Mouse (Mus musculus): ENCODE measurements around the gene Spink8.
"Not testable (repeated sequence)": the region's sequence is repeated elsewhere in the genome, so short reads cannot be mapped to it uniquely, and the experiment has no call there.

The Spink8 gene

GRCm38 (mm10) chr9:109811980-109812379 is at the start of gene Spink8:
Spink8 (plus strand) TSS chr9:109812280.
- no peak for DNase-seq (ENCODE audit: low read depth)

- not testable (repeated sequence) for DNase-seq (ENCODE audit: low read depth)
These were observed 45.2 kb upstream of the Spink8 start for GRCm38 (mm10) chr9:109766841-109767240.

- DNase-seq (ENCODE audit: low read depth) = not testable (repeated sequence)
These were observed 21.5 kb upstream of the Spink8 start, which contains the start of gene Fbxw27 for GRCm38 (mm10) chr9:109790570-109790969. Fbxw27 (minus strand) TSS chr9:109790670.

- no peak for DNase-seq (ENCODE audit: low read depth)
These were observed 16.9 kb upstream of the Spink8 start for GRCm38 (mm10) chr9:109795221-109795620.

- DNase-seq (ENCODE audit: low read depth) = no peak
These were observed 16.3 kb upstream of the Spink8 start for GRCm38 (mm10) chr9:109795811-109796210.

GRCm38 (mm10) chr9:109798051-109798450 is 14.0 kb upstream of the Spink8 start:
- no peak for DNase-seq (ENCODE audit: low read depth)

- not testable (repeated sequence) for DNase-seq (ENCODE audit: low read depth)
These were observed 6.5 kb upstream of the Spink8 start for GRCm38 (mm10) chr9:109805596-109805995.

GRCm38 (mm10) chr9:109806260-109806659 is 5.8 kb upstream of the Spink8 start:
- no peak for DNase-seq (ENCODE audit: low read depth)

GRCm38 (mm10) chr9:109806695-109807293 is 5.3 kb upstream of the Spink8 start:
- no peak for DNase-seq (ENCODE audit: low read depth)

- no peak for DNase-seq (ENCODE audit: low read depth)
These were observed 4.2 kb upstream of the Spink8 start for GRCm38 (mm10) chr9:109807898-109808297.

GRCm38 (mm10) chr9:109813424-109813823 is 1.3 kb downstream of the Spink8 start:
- no peak for DNase-seq (ENCODE audit: low read depth)

- DNase-seq (ENCODE audit: low read depth) = no peak
These were observed 4.3 kb downstream of the Spink8 start for GRCm38 (mm10) chr9:109816341-109816740.

- DNase-seq (ENCODE audit: low read depth) = no peak
These were observed 13.7 kb downstream of the Spink8 start for GRCm38 (mm10) chr9:109825739-109826138.

GRCm38 (mm10) chr9:109826181-109826580 is 14.1 kb downstream of the Spink8 start:
- no peak for DNase-seq (ENCODE audit: low read depth)

- DNase-seq (ENCODE audit: low read depth) = peak; percentile 65
These were observed 20.5 kb downstream of the Spink8 start, which contains the start of gene Nme6 for GRCm38 (mm10) chr9:109832391-109833087. Nme6 (plus strand) TSS chr9:109832749.

- no peak for DNase-seq (ENCODE audit: low read depth)
These were observed 21.0 kb downstream of the Spink8 start for GRCm38 (mm10) chr9:109833088-109833412.

GRCm38 (mm10) chr9:109849312-109849758 is 37.3 kb downstream of the Spink8 start, which contains the start of gene Camp:
Camp (minus strand) TSS chr9:109849617.
- peak; percentile 76 for DNase-seq (ENCODE audit: low read depth)

GRCm38 (mm10) chr9:109850099-109850498 is 38.0 kb downstream of the Spink8 start:
- DNase-seq (ENCODE audit: low read depth) = peak; percentile 31

GRCm38 (mm10) chr9:109854341-109854740 is 42.3 kb downstream of the Spink8 start:
- no peak for DNase-seq (ENCODE audit: low read depth)

- no peak for DNase-seq (ENCODE audit: low read depth)
These were observed 43.9 kb downstream of the Spink8 start for GRCm38 (mm10) chr9:109855947-109856346.

- DNase-seq (ENCODE audit: low read depth) = peak; percentile 30
These were observed 50.4 kb downstream of the Spink8 start for GRCm38 (mm10) chr9:109862397-109863044.

GRCm38 (mm10) chr9:109863085-109863484 is 51.0 kb downstream of the Spink8 start:
- DNase-seq (ENCODE audit: low read depth) = no peak

GRCm38 (mm10) chr9:109866218-109866617 is 54.1 kb downstream of the Spink8 start:
- DNase-seq (ENCODE audit: low read depth) = no peak

Data from fibroblast of lung, adult 2 months (primary cell).